Mouse (Mus musculus): ENCODE results near the gene Mettl7a3. TPM values are rescaled to one million over a fixed set of nuclear protein-coding genes. Genes with fewer than 3 reads are reported as not detected.
"Not testable (repeated sequence)": the region's sequence is repeated elsewhere in the genome, so short reads cannot be mapped to it uniquely, and the experiment has no call there.

Mettl7a3 gene
- not detected in 2 replicates for polyA plus RNA-seq (2016; fragmentation: Nextera tagmentation; extraction: Ambion mirVana)

GRCm38 (mm10) chr15:100334629-100335028, at the start of gene Mettl7a3:
TSS of gene Mettl7a3 (plus strand) at chr15:100334929.
- H3K27ac ChIP-seq = no peak within 1 kb of the TSS
- H3K4me1 ChIP-seq = no peaks in the 10 kb centered on the region
- no peak for DNase-seq (ENCODE audit: low spot score)
- WGBS = 84% methylated on average over 10 of the region's 10 CpGs
- H3K27me3 ChIP-seq (ENCODE audit: insufficient read depth, poor library complexity, severe bottlenecking) = no peaks in the 10 kb centered on the region
- no peak within 1 kb of the TSS for H3K4me3 ChIP-seq
- no peaks in the 10 kb centered on the region for H3K9me3 ChIP-seq
- no peaks in the 10 kb centered on the region for H3K36me3 ChIP-seq

GRCm38 (mm10) chr15:100288980-100289379, 45.7 kb upstream of the Mettl7a3 start:
- Histone ChIP-seq H3K9me3 (no peaks in the 10 kb centered on the region), H3K27me3 (ENCODE audit: insufficient read depth, poor library complexity, severe bottlenecking) (peaks cover 23% of the 10 kb centered on the region; the same call in 1 of the 2 replicates), H3K27ac (no peak overlapping the region), H3K4me3 (no peak overlapping the region), H3K4me1 (peaks cover 12% of the 10 kb centered on the region), H3K36me3 (no peaks in the 10 kb centered on the region)
- DNase-seq (ENCODE audit: low spot score) = no peak
- WGBS = 92% methylated on average over 6 of the region's 6 CpGs

- 88% methylated on average over 5 of the region's 5 CpGs for WGBS
- Histone ChIP-seq H3K36me3 (no peaks in the 10 kb centered on the region), H3K27ac (no peak overlapping the region), H3K27me3 (ENCODE audit: insufficient read depth, poor library complexity, severe bottlenecking) (peaks cover 26% of the 10 kb centered on the region; the same call in 1 of the 2 replicates), H3K4me3 (no peak overlapping the region), H3K4me1 (peaks cover 15% of the 10 kb centered on the region), H3K9me3 (no peaks in the 10 kb centered on the region)
- DNase-seq (ENCODE audit: low spot score) = no peak
Measured at GRCm38 (mm10) chr15:100290858-100291257, 43.9 kb upstream of the Mettl7a3 start.

GRCm38 (mm10) chr15:100292326-100292725, 42.4 kb upstream of the Mettl7a3 start:
- WGBS = 61% methylated on average over 7 of the region's 7 CpGs
- H3K27ac ChIP-seq = no peak overlapping the region

GRCm38 (mm10) chr15:100297856-100298255, 36.9 kb upstream of the Mettl7a3 start:
- WGBS = 82% methylated on average over 5 of the region's 5 CpGs
- DNase-seq (ENCODE audit: low spot score) = no peak
- no peaks in the 10 kb centered on the region for H3K9me3 ChIP-seq

More at GRCm38 (mm10) chr15:100292326-100292725, 42.4 kb upstream of the Mettl7a3 start:
- Histone ChIP-seq H3K4me3 (no peak overlapping the region), H3K27me3 (ENCODE audit: insufficient read depth, poor library complexity, severe bottlenecking) (peaks cover 26% of the 10 kb centered on the region; the same call in 1 of the 2 replicates), H3K36me3 (no peaks in the 10 kb centered on the region), H3K9me3 (no peaks in the 10 kb centered on the region), H3K4me1 (peaks cover 15% of the 10 kb centered on the region)
- DNase-seq (ENCODE audit: low spot score) = no peak

GRCm38 (mm10) chr15:100300499-100300898, 34.2 kb upstream of the Mettl7a3 start:
- Histone ChIP-seq H3K27me3 (ENCODE audit: insufficient read depth, poor library complexity, severe bottlenecking) (peaks cover 24% of the 10 kb centered on the region), H3K4me3 (no peak overlapping the region), H3K36me3 (no peaks in the 10 kb centered on the region), H3K4me1 (peaks cover 8% of the 10 kb centered on the region; the same call in 1 of the 2 replicates), H3K27ac (no peak overlapping the region), H3K9me3 (no peaks in the 10 kb centered on the region)
- no peak for DNase-seq (ENCODE audit: low spot score)
- 70% methylated on average over 6 of the region's 6 CpGs for WGBS

More at GRCm38 (mm10) chr15:100297856-100298255, 36.9 kb upstream of the Mettl7a3 start:
- H3K36me3 ChIP-seq = no peaks in the 10 kb centered on the region
- no peak overlapping the region for H3K27ac ChIP-seq
- peaks cover 24% of the 10 kb centered on the region for H3K27me3 ChIP-seq (ENCODE audit: insufficient read depth, poor library complexity, severe bottlenecking)
- H3K4me3 ChIP-seq = no peak overlapping the region
- 0 out of 2 replicates have a peak, but pooled peaks cover 9% of the 10 kb centered on the region for H3K4me1 ChIP-seq

- H3K9me3 ChIP-seq = no peaks in the 10 kb centered on the region
- peaks cover 6% of the 10 kb centered on the region; the same call in 1 of the 2 replicates for H3K4me1 ChIP-seq
- H3K36me3 ChIP-seq = no peaks in the 10 kb centered on the region
- H3K4me3 ChIP-seq = no peak overlapping the region
- H3K27me3 ChIP-seq (ENCODE audit: insufficient read depth, poor library complexity, severe bottlenecking) = peaks cover 21% of the 10 kb centered on the region
- 74% methylated on average over 15 of the region's 15 CpGs for WGBS
- no peak for DNase-seq (ENCODE audit: low spot score)
- H3K27ac ChIP-seq = no peak overlapping the region
Measured at GRCm38 (mm10) chr15:100301556-100301955, 33.2 kb upstream of the Mettl7a3 start.

GRCm38 (mm10) chr15:100303428-100304018, 31.2 kb upstream of the Mettl7a3 start:
- Histone ChIP-seq H3K27me3 (ENCODE audit: insufficient read depth, poor library complexity, severe bottlenecking) (peaks cover 12% of the 10 kb centered on the region), H3K4me3 (peak overlapping the region; percentile 63; the same call in 1 of the 2 replicates), H3K9me3 (no peaks in the 10 kb centered on the region), H3K4me1 (peaks cover 6% of the 10 kb centered on the region; the same call in 1 of the 2 replicates), H3K27ac (no peak overlapping the region), H3K36me3 (no peaks in the 10 kb centered on the region)
- 61% methylated on average over 8 of the region's 8 CpGs for WGBS
- no peak for DNase-seq (ENCODE audit: low spot score)

- Histone ChIP-seq H3K27me3 (ENCODE audit: insufficient read depth, poor library complexity, severe bottlenecking) (peaks cover 8% of the 10 kb centered on the region; the same call in 1 of the 2 replicates), H3K4me1 (peaks cover 6% of the 10 kb centered on the region; the same call in 1 of the 2 replicates), H3K27ac (peak within 1 kb of the TSS; percentile 86), H3K36me3 (no peaks in the 10 kb centered on the region), H3K4me3 (peak within 1 kb of the TSS; percentile 63), H3K9me3 (no peaks in the 10 kb centered on the region)
- DNase-seq (ENCODE audit: low spot score) = no peak
- WGBS = 4% methylated on average over 24 of the region's 30 CpGs
Measured at GRCm38 (mm10) chr15:100304019-100304991, 30.4 kb upstream of the Mettl7a3 start, which contains the start of gene Mettl7a1. TSS of gene Mettl7a1 (plus strand) at chr15:100304140.

- WGBS = 72% methylated on average over 2 of the region's 2 CpGs
- no peak for DNase-seq (ENCODE audit: low spot score)
- no peaks in the 10 kb centered on the region for H3K27me3 ChIP-seq (ENCODE audit: insufficient read depth, poor library complexity, severe bottlenecking)
- no peak overlapping the region for H3K4me3 ChIP-seq
- no peaks in the 10 kb centered on the region for H3K9me3 ChIP-seq
- no peak overlapping the region for H3K27ac ChIP-seq
- H3K4me1 ChIP-seq = no peaks in the 10 kb centered on the region; the same call in 1 of the 2 replicates
- no peaks in the 10 kb centered on the region for H3K36me3 ChIP-seq
Measured at GRCm38 (mm10) chr15:100306201-100306600, 28.5 kb upstream of the Mettl7a3 start.

- not testable (repeated sequence) for H3K4me1 ChIP-seq; H3K36me3 ChIP-seq; H3K27ac ChIP-seq; H3K27me3 ChIP-seq (ENCODE audit: insufficient read depth, poor library complexity, severe bottlenecking); H3K4me3 ChIP-seq; H3K9me3 ChIP-seq; DNase-seq (ENCODE audit: low spot score)
- WGBS = 50% methylated on average over 11 of the region's 11 CpGs
Measured at GRCm38 (mm10) chr15:100307438-100308096, 27.2 kb upstream of the Mettl7a3 start.

GRCm38 (mm10) chr15:100312346-100312745, 22.4 kb upstream of the Mettl7a3 start:
- Histone ChIP-seq H3K36me3 (peaks cover 8% of the 10 kb centered on the region; the same call in 1 of the 2 replicates), H3K27ac (no peak overlapping the region), H3K4me1 (no peaks in the 10 kb centered on the region), H3K27me3 (ENCODE audit: insufficient read depth, poor library complexity, severe bottlenecking) (no peaks in the 10 kb centered on the region), H3K4me3 (no peak overlapping the region), H3K9me3 (no peaks in the 10 kb centered on the region)
- WGBS = 77% methylated on average over 2 of the region's 2 CpGs
- DNase-seq (ENCODE audit: low spot score) = no peak
